Mouse (Mus musculus): ENCODE measurements around the gene Spdef.

The Spdef gene

DNA sequence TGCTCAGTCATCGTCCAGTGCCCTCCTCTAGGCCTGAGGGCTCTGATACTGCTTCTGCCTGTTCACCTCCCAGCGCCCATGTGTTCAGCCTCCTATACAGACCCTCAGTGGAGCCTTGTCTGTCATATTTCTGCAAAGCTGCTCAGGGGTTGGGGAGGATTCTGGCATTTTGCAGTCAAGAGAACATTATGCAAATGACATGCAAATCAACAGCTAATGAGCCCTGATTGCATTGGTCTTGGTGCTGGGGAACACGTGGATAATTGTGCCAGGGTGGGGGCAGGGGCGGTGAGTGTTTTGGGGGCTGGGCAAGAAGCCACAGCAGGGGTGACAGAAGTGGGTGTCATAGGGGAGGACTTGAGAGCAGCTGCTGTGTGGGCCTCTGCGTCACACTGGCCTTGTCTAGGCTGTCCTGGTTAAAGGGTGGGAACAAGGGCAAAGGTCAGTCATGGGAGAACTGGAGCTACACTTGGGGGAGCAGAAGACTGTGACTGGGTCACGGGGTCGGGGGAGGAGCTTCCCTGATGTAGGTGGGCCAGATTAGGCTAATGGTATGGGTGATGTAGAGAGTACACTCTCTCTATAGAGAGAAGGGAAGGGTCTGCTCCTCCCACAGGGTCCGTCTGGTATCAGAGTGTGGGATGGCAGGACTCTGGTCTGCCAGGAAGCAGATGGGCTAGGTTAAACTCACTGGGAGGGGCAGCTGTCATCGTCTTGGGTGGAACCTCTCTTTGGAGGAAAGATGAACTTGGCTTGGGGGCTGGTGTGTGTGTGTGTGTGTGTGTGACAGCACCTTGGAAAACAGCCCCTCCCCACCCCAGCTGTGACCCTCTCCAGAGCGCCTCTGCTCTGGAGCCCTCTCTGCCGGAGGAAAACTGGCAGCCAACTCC is 49.6 kb downstream of the Spdef start:
- DNase-seq (ENCODE audit: low read depth, low spot score): no peak

DNA sequence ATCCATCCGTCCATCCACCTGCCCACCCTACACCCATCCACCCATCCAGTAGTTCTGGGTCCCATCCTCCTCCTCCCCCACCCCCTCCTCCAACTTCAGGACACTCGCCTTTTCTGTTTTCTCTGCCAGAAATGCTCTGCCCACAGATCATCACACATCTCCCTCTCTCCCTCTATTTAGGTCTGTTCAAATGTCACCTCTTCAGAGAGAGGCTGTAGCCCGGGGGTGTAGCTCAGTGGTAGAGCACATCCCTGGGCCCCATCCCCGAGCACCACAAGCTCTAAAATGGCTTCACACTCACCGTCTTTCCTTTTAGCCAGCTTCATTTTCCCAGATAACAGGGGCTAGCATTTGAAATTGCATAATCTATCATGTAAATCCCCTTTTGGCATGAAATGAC is 51.0 kb downstream of the Spdef start:
- DNase-seq (ENCODE audit: low read depth, low spot score): no peak

DNA sequence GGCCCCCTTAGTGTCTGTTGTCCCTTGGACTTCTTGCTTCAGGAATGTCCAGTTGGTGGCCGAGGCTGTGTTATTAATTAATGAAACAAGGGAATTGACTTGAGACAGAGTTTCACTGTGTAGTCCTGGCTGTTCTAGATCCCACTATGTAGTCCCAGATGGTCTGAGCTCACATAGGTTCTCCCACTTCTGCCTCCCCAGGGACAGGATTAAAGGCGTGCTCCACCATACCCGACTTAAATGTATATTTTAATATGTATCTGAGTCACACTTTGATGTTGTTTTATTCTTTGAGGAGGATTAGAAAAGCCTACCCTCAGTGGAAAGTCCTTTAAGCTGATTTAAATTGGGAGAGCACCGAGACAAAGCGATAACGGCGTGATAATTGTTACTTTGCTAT is 52.5 kb downstream of the Spdef start:
- DNase-seq (ENCODE audit: low read depth, low spot score): no peak

DNA sequence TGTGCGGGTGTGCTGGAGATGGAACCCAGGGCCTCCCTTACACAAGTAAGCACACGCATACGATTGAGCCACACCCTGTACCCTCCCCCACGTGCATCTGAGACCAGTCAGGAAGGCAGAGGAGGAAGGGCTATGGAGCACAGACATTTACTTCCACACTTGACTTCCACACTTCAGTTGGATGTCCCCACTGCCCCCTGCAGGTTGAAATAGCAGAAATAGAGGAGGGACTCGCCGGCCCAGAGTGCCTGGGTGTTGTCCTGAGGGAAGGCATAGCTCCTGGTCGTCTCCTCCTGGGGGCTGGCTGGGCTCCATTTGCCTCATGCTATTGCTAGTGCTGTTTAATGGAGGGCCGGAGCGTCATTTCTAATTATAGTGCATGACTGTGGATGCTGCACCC is 53.3 kb downstream of the Spdef start:
- no peak for DNase-seq (ENCODE audit: low read depth, low spot score)

DNA sequence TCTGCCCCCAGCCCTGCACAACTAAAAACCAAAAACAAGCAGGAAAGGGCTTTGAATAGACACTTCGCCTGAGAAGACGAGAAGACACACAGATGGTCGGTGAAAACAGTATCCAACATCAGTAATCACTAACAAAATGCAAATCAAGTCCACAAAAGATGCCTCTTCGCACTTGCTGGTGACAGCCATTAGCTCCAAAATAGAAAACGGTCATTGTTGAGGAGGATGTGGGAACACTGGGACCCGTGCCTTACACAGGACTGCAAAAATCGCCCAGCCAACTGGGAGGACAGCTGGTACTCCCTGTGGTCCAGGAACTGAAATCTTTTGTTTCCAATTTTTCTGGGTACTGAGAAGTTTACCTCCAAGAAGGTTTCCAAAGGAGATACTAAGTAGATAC is 54.8 kb downstream of the Spdef start:
- DNase-seq (ENCODE audit: low read depth, low spot score): no peak

DNA sequence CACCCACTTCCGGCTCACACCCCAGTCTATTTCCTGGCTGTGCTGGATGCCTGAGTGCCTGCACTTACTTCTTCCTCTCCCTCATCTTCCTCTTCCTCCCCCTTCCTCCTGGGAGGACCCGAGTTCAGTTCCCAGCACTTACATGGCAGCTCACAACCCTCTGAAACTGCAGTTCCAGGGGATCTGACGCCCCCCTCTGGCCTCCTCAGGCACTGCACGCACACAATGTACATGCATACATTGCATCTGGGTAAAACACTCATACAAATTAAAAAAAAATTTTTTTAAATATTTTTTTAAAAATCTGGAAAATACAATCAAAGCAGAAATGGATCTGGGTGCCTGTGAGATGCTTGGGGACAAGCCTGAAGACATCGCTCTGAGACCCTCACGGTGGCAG is 57.0 kb downstream of the Spdef start:
- DNase-seq (ENCODE audit: low read depth, low spot score): no peak

All from WW6 (cell line).